Mouse (Mus musculus) forebrain, embryonic 12.5 days (tissue): ENCODE results near the gene Herc3. TPM values are rescaled to one million over a fixed set of nuclear protein-coding genes. Genes with fewer than 3 reads are reported as not detected.
A peak's percentile ranks its signal among the peaks of the same experiment; 100 is the strongest.

Experiments
- ATAC-seq: fragments of 200-750 bp; cut with Nextera tagmentation; 2 replicates; pipeline ENCODE4 v1.8.0; 2017; ENCODE audit warnings: moderate TSS enrichment; ENCODE audit not compliant: low FRiP score
- H3K27ac ChIP-seq: fragments of 300-500 bp; sonication (generic); 2 replicates; pipeline ENCODE4 v1.5.1; 2016; ENCODE audit warnings: mild to moderate bottlenecking
- H3K27me3 ChIP-seq: fragments of 300-500 bp; sonication (generic); 2 replicates; pipeline ENCODE4 v1.6.1; 2016; ENCODE audit warnings: mild to moderate bottlenecking
- H3K36me3 ChIP-seq: fragments of 300-500 bp; sonication (generic); replicated peaks from 2 replicates; pipeline ENCODE4 v1.6.1; 2016; ENCODE audit warnings: mild to moderate bottlenecking
- H3K4me1 ChIP-seq: fragments of 300-500 bp; sonication (generic); 2 replicates; pipeline ENCODE4 v1.6.1; 2016
- H3K4me2 ChIP-seq: fragments of 300-500 bp; sonication (generic); 2 replicates; pipeline ENCODE4 v1.6.1; 2016; ENCODE audit warnings: mild to moderate bottlenecking, moderate library complexity
- H3K4me3 ChIP-seq: fragments of 300-500 bp; sonication (generic); replicated peaks from 2 replicates; pipeline ENCODE4 v1.5.1; 2016; ENCODE audit warnings: mild to moderate bottlenecking
- H3K9ac ChIP-seq: fragments of 300-500 bp; sonication (generic); 2 replicates; pipeline ENCODE4 v1.6.1; 2016; ENCODE audit warnings: mild to moderate bottlenecking
- H3K9me3 ChIP-seq: fragments of 300-500 bp; sonication (generic); 2 replicates; pipeline ENCODE4 v1.6.1; 2016
- WGBS: fragments of 180-500 bp; shearing (Covaris S2); methylation state at CpG from one replicate; pipeline ENCODE4 v1.1.7; 2016; 5-methylcytosine and 5-hydroxymethylcytosine counted together
- polyA plus RNA-seq: library from polyadenylated mRNA; unstranded; fragments of >200 nt; fragmentation: Nextera tagmentation; extraction: Ambion mirVana; gene quantifications from 2 replicates; pipeline ENCODE4 v1.2.1, GENCODE M21; 2016

Gene Herc3
- polyA plus RNA-seq, 1 experiment from 2014 or later: 15.8 TPM

GRCm38 (mm10) chr6:58929911-58930431 is 98.7 kb downstream of the Herc3 start:
- Histone ChIP-seq H3K4me2 (no peak overlapping the region), H3K27me3 (no peaks in the 10 kb centered on the region), H3K4me1 (peaks cover 28% of the 10 kb centered on the region), H3K4me3 (no peak overlapping the region), H3K27ac (no peak overlapping the region), H3K9me3 (no peaks in the 10 kb centered on the region), H3K36me3 (no peaks in the 10 kb centered on the region), H3K9ac (no peak overlapping the region)
- WGBS: 89% methylated on average over 9 of the region's 9 CpGs
- ATAC-seq: no peak

- Histone ChIP-seq H3K9me3 (no peaks in the 10 kb centered on the region), H3K27ac (no peak overlapping the region), H3K27me3 (no peaks in the 10 kb centered on the region), H3K4me3 (no peak overlapping the region), H3K4me1 (peaks cover 28% of the 10 kb centered on the region), H3K36me3 (no peaks in the 10 kb centered on the region), H3K4me2 (no peak overlapping the region), H3K9ac (no peak overlapping the region)
- 43% methylated on average over 4 of the region's 4 CpGs for WGBS
- ATAC-seq: no peak
Measured at GRCm38 (mm10) chr6:58931149-58931548, 99.9 kb downstream of the Herc3 start.

GRCm38 (mm10) chr6:58932515-58933188 is 101.4 kb downstream of the Herc3 start:
- H3K27me3 ChIP-seq: no peaks in the 10 kb centered on the region
- peak overlapping the region; percentile 30 for H3K4me2 ChIP-seq
- no peak overlapping the region for H3K9ac ChIP-seq
- peak overlapping the region; percentile 80 for H3K27ac ChIP-seq
- H3K4me3 ChIP-seq: no peak overlapping the region
- whole genome bisulfite sequencing: 56% methylated on average over 12 of the region's 12 CpGs
- H3K4me1 ChIP-seq: peaks cover 28% of the 10 kb centered on the region
- no peaks in the 10 kb centered on the region for H3K36me3 ChIP-seq
- no peaks in the 10 kb centered on the region for H3K9me3 ChIP-seq
- ATAC-seq: peak; percentile 69; the same call in 1 of the 2 replicates

- Histone ChIP-seq H3K4me1 (peaks cover 28% of the 10 kb centered on the region), H3K4me2 (peak overlapping the region; percentile 30), H3K4me3 (no peak overlapping the region), H3K27me3 (no peaks in the 10 kb centered on the region), H3K36me3 (no peaks in the 10 kb centered on the region), H3K9ac (no peak overlapping the region), H3K27ac (peak overlapping the region; percentile 80), H3K9me3 (no peaks in the 10 kb centered on the region)
- peak; percentile 95 for ATAC-seq
- WGBS: 33% methylated on average over 6 of the region's 6 CpGs
Measured at GRCm38 (mm10) chr6:58933189-58933913, 102.1 kb downstream of the Herc3 start.

- 19% methylated on average over 4 of the region's 4 CpGs for WGBS
- Histone ChIP-seq H3K9ac (no peak overlapping the region), H3K36me3 (no peaks in the 10 kb centered on the region), H3K27me3 (no peaks in the 10 kb centered on the region), H3K4me2 (no peak overlapping the region), H3K4me3 (no peak overlapping the region), H3K27ac (peak overlapping the region; percentile 80), H3K4me1 (peaks cover 28% of the 10 kb centered on the region), H3K9me3 (no peaks in the 10 kb centered on the region)
- peak; percentile 37 for ATAC-seq
Measured at GRCm38 (mm10) chr6:58934144-58934543, 102.9 kb downstream of the Herc3 start.

- Histone ChIP-seq H3K4me1 (peaks cover 14% of the 10 kb centered on the region), H3K27ac (no peak overlapping the region), H3K9ac (no peak overlapping the region), H3K27me3 (no peaks in the 10 kb centered on the region), H3K4me3 (no peak overlapping the region), H3K36me3 (no peaks in the 10 kb centered on the region), H3K4me2 (no peak overlapping the region), H3K9me3 (no peaks in the 10 kb centered on the region)
- ATAC-seq: no peak
Measured at GRCm38 (mm10) chr6:58937726-58938125, 106.5 kb downstream of the Herc3 start.

- H3K4me1 ChIP-seq: no peaks in the 10 kb centered on the region
- WGBS: 87% methylated on average over 2 of the region's 2 CpGs
- no peak overlapping the region for H3K9ac ChIP-seq
- H3K9me3 ChIP-seq: no peaks in the 10 kb centered on the region
- no peak overlapping the region for H3K27ac ChIP-seq
- no peaks in the 10 kb centered on the region for H3K27me3 ChIP-seq
- ATAC-seq: no peak
- H3K4me2 ChIP-seq: no peak overlapping the region
- no peaks in the 10 kb centered on the region for H3K36me3 ChIP-seq
- H3K4me3 ChIP-seq: no peak overlapping the region
Measured at GRCm38 (mm10) chr6:58942276-58942675, 111.0 kb downstream of the Herc3 start.

- H3K36me3 ChIP-seq: no peaks in the 10 kb centered on the region
- H3K9ac ChIP-seq: no peak overlapping the region
- H3K4me2 ChIP-seq: no peak overlapping the region
- H3K27ac ChIP-seq: no peak overlapping the region
- no peaks in the 10 kb centered on the region for H3K27me3 ChIP-seq
- no peak for ATAC-seq
- no peak overlapping the region for H3K4me3 ChIP-seq
- H3K9me3 ChIP-seq: no peaks in the 10 kb centered on the region
- WGBS: 97% methylated on average over 3 of the region's 3 CpGs
- H3K4me1 ChIP-seq: no peaks in the 10 kb centered on the region
Measured at GRCm38 (mm10) chr6:58943958-58944357, 112.7 kb downstream of the Herc3 start.

- no peaks in the 10 kb centered on the region for H3K4me1 ChIP-seq
- H3K4me2 ChIP-seq: no peak overlapping the region
- no peak overlapping the region for H3K9ac ChIP-seq
- no peak overlapping the region for H3K27ac ChIP-seq
- ATAC-seq: no peak
- 69% methylated on average over 2 of the region's 2 CpGs for WGBS
- H3K27me3 ChIP-seq: no peaks in the 10 kb centered on the region
- no peaks in the 10 kb centered on the region for H3K36me3 ChIP-seq
- H3K4me3 ChIP-seq: no peak overlapping the region
- no peaks in the 10 kb centered on the region for H3K9me3 ChIP-seq
Measured at GRCm38 (mm10) chr6:58946246-58946645, 115.0 kb downstream of the Herc3 start.

GRCm38 (mm10) chr6:58946840-58947239 is 115.6 kb downstream of the Herc3 start:
- ATAC-seq: no peak
- no peaks in the 10 kb centered on the region for H3K9me3 ChIP-seq
- H3K27me3 ChIP-seq: no peaks in the 10 kb centered on the region
- no peak overlapping the region for H3K9ac ChIP-seq
- H3K36me3 ChIP-seq: no peaks in the 10 kb centered on the region
- H3K4me2 ChIP-seq: no peak overlapping the region
- no peaks in the 10 kb centered on the region for H3K4me1 ChIP-seq
- no peak overlapping the region for H3K27ac ChIP-seq
- H3K4me3 ChIP-seq: no peak overlapping the region
- WGBS: 76% methylated on average over 4 of the region's 4 CpGs

- Histone ChIP-seq H3K27me3 (no peaks in the 10 kb centered on the region), H3K4me2 (no peak overlapping the region), H3K4me1 (no peaks in the 10 kb centered on the region), H3K27ac (no peak overlapping the region), H3K36me3 (no peaks in the 10 kb centered on the region), H3K9me3 (no peaks in the 10 kb centered on the region), H3K9ac (no peak overlapping the region), H3K4me3 (no peak overlapping the region)
- WGBS: 98% methylated on average over 1 of the region's 1 CpGs
- no peak for ATAC-seq
Measured at GRCm38 (mm10) chr6:58950410-58950809, 119.1 kb downstream of the Herc3 start.

GRCm38 (mm10) chr6:58951128-58951992 is 120.1 kb downstream of the Herc3 start:
- WGBS: 61% methylated on average over 2 of the region's 2 CpGs
- no peaks in the 10 kb centered on the region for H3K4me1 ChIP-seq
- no peaks in the 10 kb centered on the region for H3K9me3 ChIP-seq
- no peak for ATAC-seq
- no peak overlapping the region for H3K9ac ChIP-seq
- no peaks in the 10 kb centered on the region for H3K36me3 ChIP-seq
- H3K4me3 ChIP-seq: no peak overlapping the region
- no peaks in the 10 kb centered on the region for H3K27me3 ChIP-seq
- H3K27ac ChIP-seq: no peak overlapping the region
- no peak overlapping the region for H3K4me2 ChIP-seq
